Mouse (Mus musculus): ENCODE measurements around the gene Cnih1. TPM values are rescaled to one million over a fixed set of nuclear protein-coding genes. Genes with fewer than 3 reads are reported as not detected.
"Not testable (repeated sequence)": the region's sequence is repeated elsewhere in the genome, so short reads cannot be mapped to it uniquely, and the experiment has no call there.

The Cnih1 gene
- polyA plus RNA-seq, 1 experiment from 2014 or later, result 174 TPM

DNA sequence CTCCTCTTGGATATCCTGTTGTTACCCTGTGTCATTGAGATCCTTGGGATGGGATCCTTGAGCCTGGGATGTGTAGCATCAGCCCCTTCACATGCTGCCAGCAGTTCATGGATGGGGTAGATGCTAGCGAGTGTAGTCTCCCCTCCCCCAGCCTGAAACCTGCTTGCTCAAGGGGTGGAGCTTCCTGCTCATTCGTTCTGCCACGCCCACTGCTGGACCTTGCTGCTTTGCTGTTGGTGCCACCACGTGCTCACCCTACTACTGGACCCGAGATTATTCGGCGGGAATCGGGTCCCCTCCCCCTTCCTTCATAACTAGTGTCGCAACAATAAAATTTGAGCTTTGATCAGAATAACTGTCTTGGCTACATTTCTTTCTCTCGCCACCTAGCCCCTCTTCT lies 33.8 kb downstream of the Cnih1 start:
- H3K9ac ChIP-seq; ATAC-seq (ENCODE audit: low FRiP score): not testable (repeated sequence)
- 65% methylated on average over 8 of the region's 10 CpGs for WGBS

DNA sequence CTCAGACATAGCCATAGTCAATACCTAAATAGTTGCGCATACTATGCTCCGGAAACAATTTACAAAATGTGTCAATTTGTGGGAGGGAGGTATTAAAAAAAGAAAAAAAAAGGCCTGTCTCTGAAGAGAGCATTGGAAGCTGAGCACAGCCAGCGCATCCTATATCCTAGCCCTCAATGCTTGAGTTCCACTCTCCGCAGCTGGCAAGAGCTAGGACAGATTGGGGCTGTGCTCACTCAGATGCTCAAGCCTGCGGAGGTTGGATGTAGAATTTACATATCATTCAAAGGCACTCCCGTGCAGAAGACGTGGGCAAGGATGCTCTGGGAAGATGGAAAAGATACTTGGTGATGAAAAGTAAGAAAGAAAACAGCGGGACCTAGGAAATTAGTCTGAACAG lies 42.8 kb downstream of the Cnih1 start:
- H3K9ac ChIP-seq, result no peak overlapping the region
- H3K4me1 ChIP-seq, result no peaks in the 10 kb centered on the region
- H3K4me3 ChIP-seq, result no peak overlapping the region
- H3K27ac ChIP-seq, result no peak overlapping the region
- no peak overlapping the region for H3K4me2 ChIP-seq (replicated peaks)
- H3K9me3 ChIP-seq (replicated peaks), result no peaks in the 10 kb centered on the region
- H3K36me3 ChIP-seq, result no peaks in the 10 kb centered on the region
- 92% methylated on average over 8 of the region's 8 CpGs for WGBS
- ATAC-seq (ENCODE audit: low FRiP score), result no peak
- no peaks in the 10 kb centered on the region for H3K27me3 ChIP-seq

More for the DNA sequence above, 33.8 kb downstream of the Cnih1 start:
- not testable (repeated sequence) for H3K4me1 ChIP-seq; H3K27me3 ChIP-seq; H3K4me2 ChIP-seq (replicated peaks); H3K36me3 ChIP-seq; H3K4me3 ChIP-seq; H3K9me3 ChIP-seq (replicated peaks); H3K27ac ChIP-seq

DNA sequence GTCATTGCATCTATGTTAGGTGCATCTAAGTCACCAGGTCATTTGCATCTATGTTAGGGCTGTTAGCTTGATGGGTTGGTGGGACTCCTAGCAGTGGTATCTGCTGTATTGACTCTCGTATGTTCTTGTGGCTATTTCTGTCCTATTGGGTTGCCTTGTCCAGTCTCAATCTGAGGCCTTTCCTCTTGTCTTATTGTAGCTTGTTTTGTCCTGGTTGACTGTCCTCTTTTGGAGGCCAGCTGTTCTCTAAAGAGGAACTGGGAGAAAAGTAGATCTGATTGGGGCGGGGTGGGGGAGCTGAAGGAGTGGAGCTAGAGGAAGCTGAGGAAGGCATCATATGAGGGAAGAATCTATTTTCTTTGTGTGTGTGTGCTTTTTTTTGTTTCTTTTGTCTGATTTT lies 45.5 kb downstream of the Cnih1 start:
- no peak for ATAC-seq (ENCODE audit: low FRiP score)

GRCm38 (mm10) chr14:46737346-46737745 lies 50.9 kb downstream of the Cnih1 start:
- not testable (repeated sequence) for H3K27ac ChIP-seq; ATAC-seq (ENCODE audit: low FRiP score); H3K4me2 ChIP-seq (replicated peaks); H3K9ac ChIP-seq; H3K4me3 ChIP-seq; H3K4me1 ChIP-seq; H3K36me3 ChIP-seq; H3K9me3 ChIP-seq (replicated peaks); H3K27me3 ChIP-seq

More for the DNA sequence above, 45.5 kb downstream of the Cnih1 start:
- Histone ChIP-seq H3K27ac (no peak overlapping the region), H3K4me1 (no peaks in the 10 kb centered on the region), H3K4me3 (no peak overlapping the region), H3K4me2 (replicated peaks) (no peak overlapping the region), H3K9ac (no peak overlapping the region), H3K27me3 (no peaks in the 10 kb centered on the region), H3K9me3 (replicated peaks) (peaks cover 3% of the 10 kb centered on the region; the same call in 1 of the 2 replicates), H3K36me3 (no peaks in the 10 kb centered on the region)
- whole genome bisulfite sequencing, result 100% methylated on average over 2 of the region's 2 CpGs

GRCm38 (mm10) chr14:46736366-46736765 lies 51.8 kb downstream of the Cnih1 start:
- no peak for ATAC-seq (ENCODE audit: low FRiP score)
- H3K36me3 ChIP-seq, result no peaks in the 10 kb centered on the region
- peaks cover 3% of the 10 kb centered on the region; the same call in 1 of the 2 replicates for H3K9me3 ChIP-seq (replicated peaks)
- no peaks in the 10 kb centered on the region for H3K4me1 ChIP-seq
- H3K27ac ChIP-seq, result no peak overlapping the region
- no peak overlapping the region for H3K4me2 ChIP-seq (replicated peaks)
- H3K27me3 ChIP-seq, result no peaks in the 10 kb centered on the region
- 87% methylated on average over 4 of the region's 4 CpGs for WGBS
- H3K4me3 ChIP-seq, result no peak overlapping the region
- H3K9ac ChIP-seq, result no peak overlapping the region

- peaks cover 3% of the 10 kb centered on the region; the same call in 1 of the 2 replicates for H3K9me3 ChIP-seq (replicated peaks)
- H3K36me3 ChIP-seq, result no peaks in the 10 kb centered on the region
- H3K9ac ChIP-seq, result no peak overlapping the region
- H3K27me3 ChIP-seq, result no peaks in the 10 kb centered on the region
- H3K4me3 ChIP-seq, result no peak overlapping the region
- H3K4me2 ChIP-seq (replicated peaks), result no peak overlapping the region
- H3K27ac ChIP-seq, result no peak overlapping the region
- WGBS, result 83% methylated on average over 14 of the region's 14 CpGs
- ATAC-seq (ENCODE audit: low FRiP score), result no peak
- H3K4me1 ChIP-seq, result no peaks in the 10 kb centered on the region
Observed at GRCm38 (mm10) chr14:46734761-46735455, 53.3 kb downstream of the Cnih1 start.

DNA sequence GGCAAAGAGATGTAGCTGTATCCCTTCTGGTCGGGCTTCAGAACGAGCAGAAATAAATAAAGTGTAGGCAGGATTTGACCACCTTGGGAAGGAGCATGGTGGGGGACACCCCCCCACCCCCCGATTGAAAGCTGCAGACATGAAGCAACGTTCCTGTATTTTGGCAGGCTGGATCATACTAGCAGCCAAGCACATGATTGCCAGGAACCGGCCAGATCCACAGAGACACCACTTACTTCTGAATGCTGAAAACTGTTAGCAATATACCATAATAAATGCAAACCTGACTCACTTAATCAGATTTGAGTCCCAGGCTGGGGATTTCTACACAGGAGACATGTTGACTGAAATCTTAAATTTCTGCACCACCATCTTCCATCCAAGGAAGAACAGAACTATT lies 53.9 kb downstream of the Cnih1 start:
- 79% methylated on average over 5 of the region's 5 CpGs for WGBS
- Histone ChIP-seq H3K36me3 (no peaks in the 10 kb centered on the region), H3K4me2 (replicated peaks) (no peak overlapping the region), H3K27ac (no peak overlapping the region), H3K4me3 (no peak overlapping the region), H3K9me3 (replicated peaks) (no peaks in the 10 kb centered on the region), H3K4me1 (no peaks in the 10 kb centered on the region), H3K9ac (no peak overlapping the region), H3K27me3 (no peaks in the 10 kb centered on the region)
- no peak for ATAC-seq (ENCODE audit: low FRiP score)

- no peak for ATAC-seq (ENCODE audit: low FRiP score)
- H3K36me3 ChIP-seq, result no peaks in the 10 kb centered on the region
- no peaks in the 10 kb centered on the region for H3K27me3 ChIP-seq
- no peaks in the 10 kb centered on the region for H3K9me3 ChIP-seq (replicated peaks)
- H3K9ac ChIP-seq, result no peak overlapping the region
- no peaks in the 10 kb centered on the region for H3K4me1 ChIP-seq
- no peak overlapping the region for H3K4me3 ChIP-seq
- 48% methylated on average over 3 of the region's 3 CpGs for WGBS
- no peak overlapping the region for H3K4me2 ChIP-seq (replicated peaks)
- H3K27ac ChIP-seq, result no peak overlapping the region
Observed at GRCm38 (mm10) chr14:46725743-46726142, 62.5 kb downstream of the Cnih1 start.

Other genes with a start within 250 kb of the Cnih1 start
- gene Cdkn3, start 27.9 kb downstream of the Cnih1 start, polyA plus RNA-seq (2016; fragmentation: Nextera tagmentation; extraction: Ambion mirVana), result 27.9 and 29.9 TPM in 2 replicates
- 102 and 111 TPM in 2 replicates for gene Gmfb, start 33.8 kb upstream of the Cnih1 start, polyA plus RNA-seq (2016; fragmentation: Nextera tagmentation; extraction: Ambion mirVana)
- 25.2 and 26.4 TPM in 2 replicates for gene Cgrrf1, start 43.7 kb upstream of the Cnih1 start, polyA plus RNA-seq (2016; fragmentation: Nextera tagmentation; extraction: Ambion mirVana)
- 6.7 and 7.0 TPM in 2 replicates for gene Samd4, start 94.4 kb upstream of the Cnih1 start, polyA plus RNA-seq (2016; fragmentation: Nextera tagmentation; extraction: Ambion mirVana)

All from hindbrain, embryonic 12.5 days (tissue).